Mouse (Mus musculus) cerebellum, adult 2 months (tissue): ENCODE measurements around the gene Ncf4.

Experiments used
- CTCF ChIP-seq: fragments of 200-500 bp; IDR thresholded peaks from 2 replicates; pipeline ENCODE4 v1.5.1; 2011; ENCODE audit warnings: low read depth, mild to moderate bottlenecking, control low read depth, low read length, moderate library complexity, borderline replicate concordance; ENCODE audit not compliant: insufficient read depth
- POLR2A ChIP-seq: fragments of 200-500 bp; IDR thresholded peaks from 2 replicates; pipeline ENCODE4 v1.6.1; 2011; ENCODE audit warnings: low read length, control low read depth, borderline replicate concordance; ENCODE audit not compliant: insufficient read depth

DNA sequence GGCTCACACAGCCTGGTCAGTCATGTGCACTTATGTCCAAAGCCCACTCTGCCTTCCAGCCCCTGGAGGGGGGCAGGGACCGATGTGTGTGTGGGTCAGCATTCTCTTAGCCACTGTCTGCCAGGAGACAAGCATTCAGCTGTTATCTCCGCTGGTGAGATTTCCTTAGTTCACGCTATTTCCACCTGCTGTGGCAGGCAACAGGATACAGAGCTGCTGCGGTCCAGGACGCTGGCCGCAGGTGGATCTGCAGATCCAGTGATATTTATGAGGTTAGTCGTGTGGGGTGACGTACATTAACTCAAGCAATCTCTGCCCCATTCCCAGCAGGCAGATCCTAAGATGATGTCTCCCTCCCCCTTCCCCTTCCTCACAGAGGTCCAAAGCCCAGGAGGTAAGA, 33.2 kb upstream of the Ncf4 start:
- TF ChIP-seq POLR2A (no peak), CTCF (no peak)
